Mouse (Mus musculus) heart, postnatal 0 days (tissue): ENCODE data around the gene Megf9. TPM values are rescaled to one million over a fixed set of nuclear protein-coding genes. Genes with fewer than 3 reads are reported as not detected.

ENCODE experiments used
- ATAC-seq: fragments of 200-750 bp; cut with Nextera tagmentation; 2 replicates; pipeline ENCODE4 v1.8.0; 2017; ENCODE audit warnings: low read depth, moderate number of reproducible peaks, moderate library complexity; ENCODE audit not compliant: insufficient read depth
- DNase-seq: peaks from one replicate; pipeline ENCODE4 v3.0.0-alpha.2; 2016; ENCODE audit warnings: low spot score
- H3K27ac ChIP-seq: fragments of 300-500 bp; sonication (generic); 2 replicates; pipeline ENCODE4 v1.5.1; 2014; ENCODE audit warnings: low read depth, mild to moderate bottlenecking
- H3K27me3 ChIP-seq: fragments of 300-500 bp; sonication (generic); 2 replicates; pipeline ENCODE4 v1.6.1; 2014; ENCODE audit warnings: low read length, mixed read lengths; ENCODE audit not compliant: control insufficient read depth, insufficient read depth
- H3K36me3 ChIP-seq: fragments of 300-500 bp; sonication (generic); replicated peaks from 2 replicates; pipeline ENCODE4 v1.6.1; 2014; ENCODE audit warnings: low read length, mixed read lengths; ENCODE audit not compliant: control insufficient read depth, insufficient read depth
- H3K4me1 ChIP-seq: fragments of 300-500 bp; sonication (generic); 2 replicates; pipeline ENCODE4 v1.6.1; 2014; ENCODE audit warnings: antibody characterized with exemption; ENCODE audit not compliant: control insufficient read depth, insufficient read depth
- H3K4me2 ChIP-seq: fragments of 300-500 bp; sonication (generic); 2 replicates; pipeline ENCODE4 v1.6.1; 2014; ENCODE audit warnings: low read depth, mild to moderate bottlenecking, low read length, moderate library complexity
- H3K4me3 ChIP-seq: fragments of 300-500 bp; sonication (generic); 2 replicates; pipeline ENCODE4 v1.5.1; 2014; ENCODE audit warnings: low read depth, low read length
- H3K9ac ChIP-seq: fragments of 300-500 bp; sonication (generic); replicated peaks from 2 replicates; pipeline ENCODE4 v1.6.1; 2014; ENCODE audit warnings: low read depth, low read length, mixed read lengths
- H3K9me3 ChIP-seq: fragments of 300-500 bp; sonication (generic); replicated peaks from 2 replicates; pipeline ENCODE4 v1.6.1; 2016; ENCODE audit warnings: low read length; ENCODE audit not compliant: control insufficient read depth
- CTCF ChIP-seq: IDR thresholded peaks from 2 replicates; pipeline ENCODE4 v1.5.1; 2016; ENCODE audit warnings: antibody characterized with exemption, control low read depth, low read depth
- EP300 ChIP-seq: IDR thresholded peaks from 2 replicates; pipeline ENCODE4 v1.6.1; 2016; ENCODE audit warnings: antibody characterized with exemption, low read depth
- WGBS: fragments of 180-500 bp; shearing (Covaris S2); extraction: QIAGEN DNeasy Blood & Tissue Kit; methylation state at CpG from one replicate; pipeline ENCODE4 v1.1.7; 2014; 5-methylcytosine and 5-hydroxymethylcytosine counted together
- polyA plus RNA-seq: library from polyadenylated mRNA; unstranded; fragments of >200 nt; fragmentation: Nextera tagmentation; extraction: Ambion mirVana; gene quantifications from 2 replicates; pipeline ENCODE4 v1.2.1, GENCODE M21; 2015
- total RNA-seq: library from RNA; depleted of rRNA; stranded (reverse); fragments of >200 nt; gene quantifications from 2 replicates; pipeline ENCODE4 v1.2.3, GENCODE M21; 2014; ENCODE audit warnings: low replicate concordance

Megf9 gene
- total and polyA plus RNA-seq, 2 experiments from 2014 or later: 3.3 to 10.8 TPM

DNA sequence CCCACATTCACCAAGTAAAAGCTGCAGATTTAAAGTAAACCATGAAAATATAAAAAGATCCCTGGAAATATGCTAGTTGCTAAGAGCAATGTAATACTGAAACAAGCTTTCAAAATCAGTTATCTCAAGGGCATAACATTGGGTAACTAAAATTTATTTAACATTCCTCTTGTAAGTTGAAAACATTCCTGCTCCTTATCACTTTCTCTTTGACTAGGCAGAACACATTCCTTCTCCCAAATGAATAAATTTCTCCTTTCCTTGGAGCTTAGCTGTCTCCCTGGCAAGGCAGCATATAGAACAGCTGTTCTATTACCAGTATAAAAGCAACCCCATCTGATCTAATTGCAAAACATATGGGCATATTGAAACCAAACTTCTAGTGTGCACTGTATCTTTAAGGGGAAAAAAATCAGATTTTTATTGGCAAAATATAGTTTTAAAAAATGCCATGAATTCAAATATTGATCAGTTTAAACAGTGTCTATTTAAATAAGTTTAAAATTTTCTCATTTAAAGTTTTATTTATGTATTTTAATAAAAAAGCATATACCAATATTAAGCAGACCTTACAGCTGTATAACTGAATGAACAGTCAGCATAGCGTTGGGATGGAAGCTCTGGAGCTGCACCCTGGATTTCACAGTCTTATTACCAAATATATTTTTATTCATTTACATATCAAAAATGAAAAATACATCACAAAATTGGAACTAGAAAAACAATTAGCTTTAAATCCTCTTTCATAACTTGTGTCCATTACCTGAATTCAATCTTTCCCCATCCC lies 13.1 kb downstream of the Megf9 start:
- WGBS: 94% methylated on average over 1 of the region's 1 CpGs
- TF ChIP-seq EP300: no peak
- no peak for TF ChIP-seq CTCF

DNA sequence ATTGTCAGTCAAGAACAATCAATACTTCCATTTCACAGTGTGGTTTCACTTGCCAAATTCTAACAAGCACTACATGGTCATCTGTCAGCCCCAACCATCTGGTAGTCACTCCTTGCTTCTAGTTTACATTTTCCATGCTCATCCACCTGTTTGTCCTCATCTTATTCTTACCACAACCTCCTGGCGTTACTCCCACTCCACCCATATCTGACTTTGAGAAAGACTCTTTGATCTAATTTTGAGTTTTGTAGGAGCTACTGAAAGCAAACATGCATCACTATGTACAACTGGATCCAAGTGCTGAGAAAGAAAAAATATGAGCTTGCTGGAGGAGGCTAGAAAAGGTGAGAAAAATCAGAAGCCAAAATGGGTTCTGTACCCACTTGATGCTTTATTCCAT lies 17.1 kb downstream of the Megf9 start:
- H3K4me3 ChIP-seq: no peak overlapping the region
- H3K9me3 ChIP-seq: no peaks in the 10 kb centered on the region
- no peak overlapping the region for H3K27ac ChIP-seq
- no peak overlapping the region for H3K4me2 ChIP-seq
- H3K4me1 ChIP-seq: no peaks in the 10 kb centered on the region
- no peak for ATAC-seq
- 79% methylated on average over 1 of the region's 1 CpGs for WGBS
- no peak for DNase-seq
- H3K9ac ChIP-seq: no peak overlapping the region
- no peaks in the 10 kb centered on the region for H3K27me3 ChIP-seq
- no peaks in the 10 kb centered on the region for H3K36me3 ChIP-seq
- no peak for TF ChIP-seq CTCF
- no peak for TF ChIP-seq EP300

More for the DNA sequence above, 13.1 kb downstream of the Megf9 start:
- DNase-seq (no peak), ATAC-seq (no peak)
- H3K9me3 ChIP-seq: no peaks in the 10 kb centered on the region
- H3K27ac ChIP-seq: no peak overlapping the region
- H3K27me3 ChIP-seq: no peaks in the 10 kb centered on the region
- H3K9ac ChIP-seq: no peak overlapping the region
- no peak overlapping the region for H3K4me2 ChIP-seq
- H3K4me3 ChIP-seq: no peak overlapping the region
- no peaks in the 10 kb centered on the region for H3K4me1 ChIP-seq
- no peaks in the 10 kb centered on the region for H3K36me3 ChIP-seq

DNA sequence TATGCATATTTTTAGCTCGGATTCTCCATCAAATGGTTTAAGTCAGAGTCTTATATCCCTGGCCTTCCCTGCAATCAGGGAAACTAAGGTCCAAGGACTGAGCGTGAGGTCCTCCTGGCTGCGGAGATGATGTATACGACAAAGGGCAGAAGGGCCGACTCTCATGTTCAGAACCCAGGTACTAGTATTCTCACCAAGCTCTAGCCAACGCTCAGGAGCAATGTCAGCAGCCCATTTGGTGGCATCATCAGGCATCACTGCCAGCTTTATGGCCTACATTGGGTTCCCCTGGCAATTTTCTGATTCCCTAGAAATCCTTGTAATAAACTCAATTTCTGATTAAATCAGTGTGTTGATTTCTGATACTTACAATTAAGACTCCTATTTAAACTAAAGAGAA lies 18.5 kb downstream of the Megf9 start:
- H3K9ac ChIP-seq: no peak overlapping the region
- no peak overlapping the region for H3K4me3 ChIP-seq
- no peak for TF ChIP-seq CTCF
- TF ChIP-seq EP300: no peak
- H3K27me3 ChIP-seq: no peaks in the 10 kb centered on the region
- H3K9me3 ChIP-seq: no peaks in the 10 kb centered on the region
- no peak for DNase-seq
- WGBS: 81% methylated on average over 6 of the region's 6 CpGs
- no peaks in the 10 kb centered on the region for H3K4me1 ChIP-seq
- no peak overlapping the region for H3K4me2 ChIP-seq
- no peaks in the 10 kb centered on the region for H3K36me3 ChIP-seq
- no peak for ATAC-seq
- H3K27ac ChIP-seq: no peak overlapping the region

DNA sequence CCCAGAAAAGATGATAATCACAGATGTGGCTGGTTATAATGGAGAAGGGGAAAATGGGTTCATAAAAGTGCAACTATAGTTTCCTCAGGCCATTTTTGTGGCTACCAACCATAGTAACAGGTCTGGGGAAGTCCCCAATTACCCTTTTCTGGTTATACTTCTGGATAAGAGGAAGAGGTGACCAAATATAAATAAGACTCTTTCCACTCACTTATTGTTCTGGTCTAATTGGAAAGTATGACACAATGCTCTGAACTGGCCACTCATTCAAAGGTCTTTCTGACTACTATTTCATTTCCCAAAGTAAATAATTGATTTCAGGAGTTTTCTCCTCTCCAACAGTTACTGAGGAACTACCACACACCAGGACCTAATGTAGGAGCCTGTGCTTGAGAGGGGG lies 19.3 kb downstream of the Megf9 start:
- ATAC-seq (no peak), DNase-seq (no peak)
- Histone ChIP-seq H3K27ac (no peak overlapping the region), H3K9me3 (no peaks in the 10 kb centered on the region), H3K4me1 (no peaks in the 10 kb centered on the region), H3K27me3 (no peaks in the 10 kb centered on the region), H3K9ac (no peak overlapping the region), H3K36me3 (no peaks in the 10 kb centered on the region), H3K4me3 (no peak overlapping the region), H3K4me2 (no peak overlapping the region)
- TF ChIP-seq EP300 (no peak), CTCF (no peak)

DNA sequence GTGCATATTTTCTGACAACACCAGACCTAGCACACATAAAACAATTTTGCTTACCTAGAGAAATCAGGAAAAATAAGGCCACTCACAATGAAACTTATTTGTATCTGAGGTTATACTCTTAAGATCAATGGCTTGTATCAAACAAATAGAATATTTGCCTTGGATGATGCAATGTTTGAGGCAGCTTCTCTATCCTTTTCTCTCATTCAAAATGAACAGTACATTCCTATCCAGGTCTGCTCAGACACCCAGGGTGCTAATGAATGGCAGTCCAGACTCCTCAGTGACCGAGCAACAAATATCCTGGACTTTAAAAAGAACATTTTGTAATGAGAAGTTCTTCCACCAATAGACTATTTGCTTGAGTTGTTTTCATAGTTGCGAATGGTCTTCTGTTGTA lies 24.8 kb downstream of the Megf9 start:
- TF ChIP-seq EP300 (no peak), CTCF (no peak)
- Histone ChIP-seq H3K27me3 (no peaks in the 10 kb centered on the region), H3K27ac (no peak overlapping the region), H3K4me2 (no peak overlapping the region), H3K4me1 (no peaks in the 10 kb centered on the region), H3K4me3 (no peak overlapping the region), H3K9me3 (no peaks in the 10 kb centered on the region), H3K36me3 (no peaks in the 10 kb centered on the region), H3K9ac (no peak overlapping the region)
- no peak for ATAC-seq
- DNase-seq: no peak
- 79% methylated on average over 2 of the region's 2 CpGs for WGBS

DNA sequence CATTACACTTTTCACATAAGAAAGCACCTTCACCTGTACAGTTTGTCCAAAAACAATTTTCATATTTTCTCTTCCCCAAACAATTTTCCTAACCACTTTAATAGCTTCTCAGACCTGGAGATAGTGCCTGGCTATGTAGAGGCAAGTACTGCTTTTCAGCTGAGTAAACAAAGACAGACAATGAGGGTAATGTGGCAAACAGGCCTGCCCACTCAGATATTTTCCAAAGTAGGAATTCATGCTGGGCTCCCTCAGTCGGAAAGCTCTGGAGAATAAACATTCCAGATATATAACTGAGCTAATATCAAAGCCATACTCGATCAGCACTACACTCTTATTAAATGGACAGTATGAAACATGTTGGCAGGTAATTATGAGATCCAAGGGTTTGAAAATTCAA lies 25.2 kb downstream of the Megf9 start:
- no peak overlapping the region for H3K27ac ChIP-seq
- TF ChIP-seq CTCF (no peak), EP300 (no peak)
- 40% methylated on average over 2 of the region's 2 CpGs for WGBS
- H3K9ac ChIP-seq: no peak overlapping the region
- H3K4me1 ChIP-seq: no peaks in the 10 kb centered on the region
- H3K4me2 ChIP-seq: no peak overlapping the region
- H3K4me3 ChIP-seq: no peak overlapping the region
- no peaks in the 10 kb centered on the region for H3K9me3 ChIP-seq
- no peaks in the 10 kb centered on the region for H3K36me3 ChIP-seq
- no peaks in the 10 kb centered on the region for H3K27me3 ChIP-seq
- no peak for DNase-seq
- ATAC-seq: no peak
